Mouse (Mus musculus): ENCODE measurements around the gene Rbm15.

The Rbm15 gene

DNA sequence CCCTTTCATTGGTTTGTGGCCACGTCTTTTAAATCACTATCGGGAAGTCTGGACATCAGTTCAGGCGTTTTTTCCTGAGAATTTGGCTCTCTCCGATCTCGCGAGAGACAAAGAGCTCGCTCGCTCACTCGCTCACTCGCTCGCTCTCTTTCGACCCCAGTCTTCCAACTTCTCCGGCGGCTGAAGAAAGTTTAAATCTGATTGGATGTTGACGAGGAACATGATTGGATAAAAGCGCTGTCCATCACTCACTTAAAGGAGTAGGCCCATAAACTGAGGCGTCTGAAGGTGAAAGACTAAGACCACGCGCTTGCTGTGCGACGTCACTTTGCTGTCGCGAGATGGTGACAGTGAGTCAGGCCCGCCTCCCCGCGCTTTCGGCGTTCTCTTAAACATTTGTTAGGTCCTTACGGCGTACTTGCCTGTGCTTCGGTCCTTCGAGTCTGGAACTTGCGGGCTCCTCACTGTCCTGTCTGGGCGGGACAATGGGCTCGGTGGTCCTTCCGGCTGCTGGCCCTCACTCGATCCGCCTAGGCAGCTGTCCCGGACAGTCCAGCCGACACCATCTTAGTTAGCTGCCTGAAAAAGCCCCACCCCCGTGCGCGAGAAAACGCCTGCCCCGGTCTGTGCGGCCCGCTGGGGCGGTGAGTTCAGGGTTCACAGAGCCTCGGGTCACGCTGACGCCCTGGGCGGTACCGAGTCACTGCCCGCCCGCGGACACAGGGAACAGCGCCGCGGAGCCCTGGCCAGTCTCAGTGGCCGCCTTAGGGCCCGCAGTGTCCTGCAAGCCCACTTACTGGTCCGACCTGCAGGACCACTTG is at the start of gene Rbm15:
Rbm15 (minus strand) TSS at position 293 of the 821 bp plus-strand sequence.
- no peak for TF ChIP-seq GATA4 (IDR thresholded peaks at IDR 0.05; ENCODE audit: insufficient replicate concordance, low read length)

DNA sequence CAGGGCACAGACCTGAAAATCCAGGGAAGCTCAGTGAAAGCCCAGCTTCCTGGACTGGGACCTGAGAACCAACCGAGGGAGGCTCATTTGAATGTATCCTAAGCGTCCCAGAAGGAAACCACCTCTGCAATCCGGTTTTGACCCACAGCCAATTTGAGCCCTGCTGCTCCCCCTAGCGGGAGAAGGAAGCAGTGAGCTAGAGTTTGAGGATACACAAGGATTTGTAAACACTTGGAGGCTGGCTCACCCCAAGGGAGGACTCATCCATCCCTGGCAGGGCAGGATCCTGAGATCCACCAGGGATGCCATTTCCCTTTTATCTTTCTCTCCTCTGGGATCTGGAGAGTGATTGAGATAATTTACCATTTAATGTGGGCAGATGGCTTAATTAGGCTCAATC is 45.9 kb upstream of the Rbm15 start:
- TF ChIP-seq GATA4 (IDR thresholded peaks at IDR 0.05; ENCODE audit: insufficient replicate concordance, low read length), result no peak

DNA sequence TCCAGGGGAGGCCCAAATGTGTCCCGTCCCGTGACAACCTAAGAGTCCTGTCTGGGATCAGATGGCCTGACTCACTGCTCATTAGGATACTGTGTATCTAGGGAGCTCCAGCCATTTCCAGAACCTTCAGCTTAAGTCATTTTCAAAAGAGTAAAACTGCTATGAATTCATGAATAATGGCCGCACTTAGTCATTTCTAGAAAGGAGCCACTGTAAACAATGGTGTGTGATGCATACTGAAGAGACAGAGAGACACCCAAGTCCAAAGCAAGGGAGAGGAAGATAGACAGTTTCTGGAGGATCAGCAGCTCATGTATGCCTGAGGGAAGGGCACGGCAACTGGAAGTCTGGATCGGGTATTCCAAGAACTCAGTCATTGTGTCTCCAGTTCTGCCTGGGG is 45.2 kb upstream of the Rbm15 start:
- no peak for TF ChIP-seq GATA4 (IDR thresholded peaks at IDR 0.05; ENCODE audit: insufficient replicate concordance, low read length)

DNA sequence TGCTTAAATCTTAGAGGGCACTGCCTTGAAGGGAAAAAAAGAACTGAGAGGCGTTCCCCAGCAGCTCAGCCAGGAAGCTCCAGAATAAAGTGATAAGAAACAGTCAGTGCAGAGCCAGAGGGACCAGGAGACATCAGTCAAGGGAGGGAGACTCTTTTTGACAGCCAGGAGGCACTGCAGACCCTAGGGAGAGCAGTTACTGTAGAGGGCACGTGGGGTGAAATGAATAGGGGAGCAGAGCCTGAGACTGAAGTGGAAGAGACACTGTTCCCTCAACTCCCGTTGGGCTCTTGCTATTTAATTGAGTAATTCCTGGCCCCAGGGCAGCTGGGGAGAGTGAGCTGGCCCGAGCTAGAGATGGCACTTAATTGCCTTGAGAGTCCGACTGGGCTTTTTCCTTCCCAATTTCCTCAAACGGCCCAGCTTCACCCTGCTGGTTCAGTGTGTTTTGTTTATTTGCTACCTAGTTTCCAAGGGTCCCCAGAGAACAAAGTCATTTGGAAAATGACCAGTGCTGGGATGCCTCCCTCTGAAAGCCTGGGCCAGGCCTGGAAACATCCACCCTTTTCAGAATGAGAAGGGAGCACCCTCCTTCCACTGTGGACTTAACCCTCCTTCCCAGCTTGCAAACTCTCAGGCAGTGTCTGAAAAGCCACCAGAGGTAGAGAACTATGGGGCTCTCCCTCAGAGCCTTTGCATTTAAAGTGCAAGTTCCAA is 41.6 kb upstream of the Rbm15 start:
- no peak for TF ChIP-seq GATA4 (IDR thresholded peaks at IDR 0.05; ENCODE audit: insufficient replicate concordance, low read length)

DNA sequence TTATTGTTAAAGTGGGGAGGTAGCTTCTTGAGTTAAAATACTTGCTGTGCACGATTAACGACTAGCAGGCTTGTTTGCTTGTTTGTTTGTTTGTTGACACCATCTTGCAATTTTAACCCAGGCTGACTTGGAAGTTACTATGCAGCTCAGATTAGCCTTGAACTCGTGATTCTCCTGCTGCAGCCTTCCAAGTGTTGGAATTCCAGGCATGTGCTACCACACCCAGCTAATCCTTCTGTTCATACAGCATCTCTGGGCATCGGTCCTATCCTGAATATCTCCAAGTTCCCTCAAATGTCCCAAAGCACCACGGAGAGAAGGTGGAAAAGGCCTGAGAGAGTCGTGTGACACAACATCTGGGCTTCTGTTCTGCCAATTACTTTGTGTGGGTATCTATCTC is 35.7 kb upstream of the Rbm15 start:
- TF ChIP-seq GATA4 (IDR thresholded peaks at IDR 0.05; ENCODE audit: insufficient replicate concordance, low read length), result no peak

DNA sequence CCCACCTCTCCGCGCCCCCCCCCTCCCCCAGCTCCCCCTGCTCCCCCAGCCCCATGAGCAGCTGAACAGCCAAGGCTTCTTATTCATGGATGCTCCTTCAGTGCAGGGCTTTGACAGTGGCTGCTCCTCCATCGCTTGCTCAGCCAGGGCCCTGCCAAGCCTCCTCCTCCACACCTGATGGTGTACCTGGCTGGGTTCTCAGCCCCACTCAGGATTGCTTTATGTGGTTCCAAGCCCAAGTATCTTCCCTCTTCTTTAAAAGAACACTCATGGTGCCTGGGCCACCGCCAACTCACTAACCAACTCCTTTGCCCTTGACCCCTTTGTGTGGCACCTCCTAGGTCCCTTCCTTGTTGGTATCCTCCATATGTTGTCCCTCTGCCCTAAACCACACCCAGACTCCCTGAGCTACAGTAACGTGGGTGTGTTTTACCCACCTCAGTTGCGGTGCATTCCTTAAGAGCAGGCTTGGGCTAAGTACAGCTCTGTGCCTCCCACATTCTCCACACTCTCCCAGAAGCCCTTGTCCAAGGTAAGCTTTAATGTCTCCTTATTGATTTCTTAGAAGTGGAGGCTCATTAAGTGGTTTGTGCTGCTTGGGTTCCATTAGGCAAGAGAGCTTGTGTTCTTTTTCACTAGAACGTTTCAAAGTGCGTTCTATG is 34.6 kb upstream of the Rbm15 start:
- TF ChIP-seq GATA4 (IDR thresholded peaks at IDR 0.05; ENCODE audit: insufficient replicate concordance, low read length), result no peak

DNA sequence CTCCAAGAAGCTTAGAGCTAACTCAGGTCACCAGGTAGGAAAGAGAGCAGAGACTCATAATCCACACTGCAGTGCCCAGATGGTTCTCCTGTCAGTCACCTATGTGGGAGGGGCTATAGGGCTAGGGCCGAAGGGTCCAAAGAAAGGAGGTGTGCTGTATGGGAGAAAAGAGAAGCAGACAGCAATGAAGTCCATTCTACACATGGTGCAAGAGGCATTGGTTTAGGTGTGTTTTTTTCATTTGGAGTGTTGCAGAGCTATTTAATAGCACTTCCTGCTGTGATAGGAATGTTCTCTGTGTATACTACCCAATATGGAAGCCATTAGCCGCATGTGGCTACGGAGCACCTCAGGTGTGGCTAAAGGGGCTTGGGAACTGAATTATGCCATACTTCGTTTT is 31.9 kb upstream of the Rbm15 start:
- no peak for TF ChIP-seq GATA4 (IDR thresholded peaks at IDR 0.05; ENCODE audit: insufficient replicate concordance, low read length)

DNA sequence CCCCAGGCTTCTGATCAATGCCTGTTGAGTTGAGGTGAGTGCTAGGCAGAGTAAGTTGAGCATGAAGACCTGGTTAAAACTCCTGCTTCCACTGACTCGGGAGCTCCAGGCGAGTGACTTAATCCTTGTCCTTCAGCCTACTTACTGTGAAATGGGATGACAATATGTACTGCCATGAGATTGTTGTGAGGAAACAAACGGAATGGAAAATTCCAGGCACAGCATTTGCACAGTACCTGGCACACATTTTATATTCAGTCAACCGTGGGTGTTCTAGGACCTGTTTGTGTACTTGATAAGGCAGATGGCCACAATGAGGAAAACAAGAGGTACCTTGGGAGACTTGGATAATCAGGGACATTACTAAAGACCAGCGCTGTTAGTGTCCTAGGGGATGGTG is 29.9 kb upstream of the Rbm15 start:
- no peak for TF ChIP-seq GATA4 (IDR thresholded peaks at IDR 0.05; ENCODE audit: insufficient replicate concordance, low read length)

DNA sequence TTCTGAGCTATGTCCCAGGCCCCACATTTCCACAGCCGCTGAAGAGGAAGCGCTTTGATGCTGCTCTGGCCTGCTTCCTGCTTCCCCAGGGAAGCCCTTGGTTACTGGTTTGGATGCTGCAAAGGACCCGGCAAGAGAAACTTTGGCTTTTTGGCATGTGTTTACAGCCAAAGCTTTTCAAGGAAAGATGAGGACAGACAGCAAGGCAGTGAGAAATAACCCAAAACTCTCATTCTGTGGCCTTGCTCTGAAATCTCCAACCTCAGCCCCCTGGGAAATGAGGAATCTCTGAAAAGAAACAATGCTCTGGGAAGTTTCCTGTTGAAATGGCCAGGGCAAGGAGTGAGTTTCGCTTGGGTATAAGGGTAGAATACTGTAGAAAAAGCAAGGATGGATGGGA is 26.9 kb upstream of the Rbm15 start:
- TF ChIP-seq GATA4 (IDR thresholded peaks at IDR 0.05; ENCODE audit: insufficient replicate concordance, low read length), result no peak

DNA sequence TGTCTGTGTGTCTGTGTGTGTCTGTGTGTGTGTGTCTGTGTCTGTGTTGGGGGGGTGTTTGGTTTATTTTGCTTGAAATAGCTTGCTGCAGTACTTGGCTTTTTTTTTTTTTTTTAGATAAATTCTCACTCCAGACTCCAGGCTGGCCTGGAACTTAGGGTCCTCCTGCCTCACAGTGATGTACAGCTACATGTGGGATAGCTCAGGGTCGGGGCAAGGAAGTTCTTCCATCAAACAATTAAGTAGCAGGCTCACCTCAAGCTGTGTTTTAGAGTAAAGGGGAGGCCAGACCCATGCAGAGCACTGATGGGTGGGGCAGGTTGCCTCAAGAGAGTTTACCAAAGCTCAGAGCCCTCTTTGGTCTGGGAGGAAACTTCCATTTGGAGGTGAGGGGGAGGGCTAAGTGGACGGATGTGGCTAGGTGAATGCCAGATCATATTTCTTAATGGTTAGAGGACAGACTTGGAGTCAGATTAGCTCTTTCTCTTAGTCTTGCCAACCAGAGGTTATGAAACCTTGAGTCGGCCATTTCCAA is 24.3 kb upstream of the Rbm15 start:
- no peak for TF ChIP-seq GATA4 (IDR thresholded peaks at IDR 0.05; ENCODE audit: insufficient replicate concordance, low read length)

DNA sequence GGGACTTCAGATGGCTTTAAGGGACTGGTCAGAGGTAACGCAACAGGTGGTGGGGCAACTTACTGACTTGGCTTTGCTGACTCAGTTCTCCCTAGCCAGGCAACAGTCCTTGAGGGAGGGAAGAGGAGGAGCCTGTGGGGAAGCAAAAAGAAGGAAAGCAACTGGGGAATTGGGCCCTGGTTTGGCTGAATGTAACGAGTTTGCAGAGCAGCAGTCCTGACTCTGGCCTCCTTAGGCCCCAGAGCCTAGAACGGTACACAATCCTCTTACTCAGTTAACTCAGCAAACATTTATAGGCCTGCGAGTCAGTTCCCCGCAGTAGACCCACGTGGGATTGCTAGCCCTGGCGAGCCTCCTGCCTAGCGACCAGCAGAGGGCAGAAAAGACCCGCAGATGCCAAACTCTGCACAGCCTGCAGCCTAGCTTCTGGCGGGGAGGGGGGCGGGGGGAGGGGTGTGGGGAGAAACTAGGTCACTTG is 23.5 kb upstream of the Rbm15 start:
- TF ChIP-seq GATA4 (IDR thresholded peaks at IDR 0.05; ENCODE audit: insufficient replicate concordance, low read length), result no peak

DNA sequence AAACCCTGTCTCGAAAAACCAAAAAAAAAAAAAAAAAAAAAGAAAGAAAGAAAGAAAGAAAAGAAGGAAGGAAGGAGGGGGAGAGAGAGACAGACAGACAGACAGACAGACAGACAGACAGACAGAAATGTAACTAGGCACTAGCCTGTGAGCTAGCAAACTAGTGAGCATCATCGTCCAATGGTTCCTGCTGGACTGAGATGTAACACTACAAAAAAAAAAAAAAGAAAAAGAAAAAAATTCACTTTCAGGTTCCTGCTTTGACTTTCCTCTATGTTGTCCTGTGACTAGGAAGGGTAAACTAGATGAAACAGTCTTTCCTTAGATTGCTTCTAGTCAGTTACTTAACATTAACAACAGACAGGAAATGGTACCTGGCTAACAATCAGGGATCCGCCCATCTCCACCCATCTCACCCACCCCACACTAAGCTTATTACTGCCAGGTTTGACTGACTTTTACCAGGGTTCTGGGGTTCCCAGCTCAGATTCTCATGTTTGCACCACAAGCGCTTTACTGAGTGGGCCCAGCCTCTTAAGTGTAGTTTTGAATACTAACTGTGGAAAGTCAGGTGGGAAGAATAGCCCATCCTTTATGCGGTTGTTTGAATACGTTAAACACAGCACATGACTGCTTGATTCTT is 22.3 kb upstream of the Rbm15 start:
- no peak for TF ChIP-seq GATA4 (IDR thresholded peaks at IDR 0.05; ENCODE audit: insufficient replicate concordance, low read length)

DNA sequence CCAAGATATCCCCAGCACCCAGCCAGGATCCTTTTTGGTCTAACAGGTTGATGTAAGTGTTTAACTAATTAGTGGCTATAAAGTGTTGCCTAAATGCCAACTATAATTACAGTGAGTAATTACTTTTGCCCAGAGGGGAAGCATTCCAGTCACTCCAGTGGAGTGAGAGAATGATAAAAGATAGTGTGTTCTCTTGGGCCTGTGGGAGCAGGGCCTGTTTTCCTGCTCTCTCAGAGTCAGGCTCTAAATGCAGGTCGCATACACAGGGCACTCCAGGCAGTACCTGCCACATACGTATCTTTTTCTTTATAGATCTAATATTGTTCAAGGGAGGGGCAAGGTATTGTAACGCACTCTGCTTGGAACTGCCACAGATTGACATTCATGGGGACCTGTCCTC is 18.2 kb upstream of the Rbm15 start:
- no peak for TF ChIP-seq GATA4 (IDR thresholded peaks at IDR 0.05; ENCODE audit: insufficient replicate concordance, low read length)

DNA sequence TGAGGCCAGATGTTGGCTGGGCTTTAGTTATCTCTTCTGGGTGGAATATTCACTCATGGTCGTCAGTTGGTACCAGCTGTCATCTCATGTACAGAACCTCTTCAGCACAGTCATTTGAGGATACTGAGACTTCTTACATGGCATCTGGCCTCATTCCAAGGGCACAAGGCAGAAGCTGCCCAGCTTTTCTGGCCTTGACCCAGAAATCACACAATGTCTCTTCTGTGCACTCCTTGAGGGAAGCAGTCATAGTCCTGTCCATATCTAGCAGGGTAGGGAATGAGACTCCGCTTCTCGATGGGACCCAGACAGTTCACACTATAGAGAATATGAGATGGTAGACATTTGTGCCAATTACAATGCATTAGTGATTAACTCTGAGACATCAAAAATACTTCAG is 15.5 kb upstream of the Rbm15 start:
- TF ChIP-seq GATA4 (IDR thresholded peaks at IDR 0.05; ENCODE audit: insufficient replicate concordance, low read length), result no peak

Measured in liver, adult (tissue).